Mouse (Mus musculus) layer of hippocampus, adult 8-10 months (tissue): ENCODE data around the gene Ascl5. TPM values are rescaled to one million over a fixed set of nuclear protein-coding genes. Genes with fewer than 3 reads are reported as not detected.

Experiments used
- DNase-seq, 2 experiments: peaks; one replicate each; pipeline ENCODE4 v3.0.0; 2022; ENCODE audit warnings: low spot score in 2 of 2
- total RNA-seq, 4 experiments: library from RNA; stranded (reverse); gene quantifications; 2 replicates each; pipeline ENCODE4 v1.2.4; 2022

Ascl5 gene
- total RNA-seq: not detected

DNA sequence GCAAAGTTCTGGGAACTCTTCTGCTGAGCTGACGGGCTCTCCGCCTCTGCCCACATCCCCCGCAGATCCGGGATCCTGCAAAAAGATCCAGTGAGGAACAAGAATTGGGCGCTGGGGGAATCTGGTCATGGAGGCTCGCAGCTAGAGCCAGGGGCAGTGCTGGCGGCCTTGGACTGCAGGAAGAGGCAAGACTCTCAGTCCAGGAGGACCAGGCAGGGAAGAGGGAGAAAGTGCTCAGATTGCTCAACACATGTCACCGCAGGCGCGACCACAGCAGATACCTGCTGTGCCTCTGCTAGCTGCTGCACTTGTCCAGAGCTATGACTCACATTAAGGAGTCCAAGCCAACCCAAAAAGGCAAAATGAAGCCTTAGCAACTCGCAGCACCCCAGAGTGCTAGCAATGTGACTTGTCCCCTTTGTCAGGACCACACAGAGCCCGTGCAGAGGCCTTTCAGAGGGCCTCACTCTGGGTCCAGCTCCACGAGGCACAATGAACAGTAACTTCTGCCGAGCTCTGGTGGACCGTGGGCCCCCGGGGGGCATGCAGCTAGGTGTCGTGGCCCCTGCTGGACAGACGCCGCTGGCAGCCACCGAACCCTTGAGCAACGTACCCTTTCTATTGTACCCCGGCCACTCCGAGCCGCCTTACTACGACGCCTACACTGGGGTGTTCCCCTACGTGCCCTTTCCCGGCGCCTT lies at the start of gene Ascl5:
TSS of gene Ascl5 (plus strand) at position 493 of the 701 bp plus-strand sequence.
- no peak for DNase-seq

DNA sequence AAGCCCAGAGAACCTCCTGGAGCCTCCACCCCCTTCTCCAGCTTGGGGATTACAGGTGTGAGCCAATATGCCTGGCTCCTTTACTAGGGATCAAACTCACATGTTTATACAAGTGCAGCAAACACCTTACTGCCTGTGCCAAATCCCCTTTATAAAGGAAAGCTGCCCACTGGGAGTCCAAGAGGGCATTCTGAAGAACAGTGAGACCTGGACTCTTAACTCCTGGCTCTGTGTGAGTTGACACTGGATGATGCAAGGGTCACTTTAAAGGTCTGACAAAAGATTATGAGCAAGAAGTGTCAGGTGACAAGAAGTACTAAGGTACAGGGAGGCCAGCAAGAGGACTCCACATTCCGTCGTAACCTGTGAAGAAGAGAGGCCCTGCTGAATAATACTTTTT lies 49.2 kb upstream of the Ascl5 start:
- no peak for DNase-seq

DNA sequence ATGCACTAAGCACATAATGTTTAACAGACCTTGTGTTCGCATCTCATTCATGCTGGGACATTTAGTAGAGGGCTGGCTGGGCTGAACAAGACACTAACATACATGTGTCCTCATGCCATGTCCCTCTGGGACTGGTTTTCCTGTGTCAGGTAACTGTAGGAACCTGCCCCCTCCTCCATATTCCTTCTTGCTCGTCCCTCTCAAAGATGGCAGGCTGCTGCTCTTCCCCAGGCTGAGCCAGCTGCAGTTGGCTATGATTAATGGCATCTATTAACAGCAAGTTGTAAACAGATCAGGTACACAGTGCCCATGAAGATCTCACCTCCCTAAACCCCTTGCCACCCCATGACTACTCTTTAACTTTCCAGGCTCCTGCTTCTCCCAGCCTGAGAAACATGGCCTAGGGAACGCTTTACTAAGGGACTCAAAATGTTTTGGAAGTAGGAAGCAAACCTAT lies 44.3 kb upstream of the Ascl5 start, which contains the start of gene Igfn1:
TSS of gene Igfn1 (minus strand) at position 51 of the 457 bp plus-strand sequence.
- no peak for DNase-seq

GRCm38 (mm10) chr1:136007211-136008158 lies 43.1 kb upstream of the Ascl5 start, which contains the start of gene Tmem9:
TSS of gene Tmem9 (plus strand) at chr1:136008150.
- peak; percentile 29 to 40 for DNase-seq

GRCm38 (mm10) chr1:136008159-136008533 lies 42.5 kb upstream of the Ascl5 start:
- DNase-seq: no peak

GRCm38 (mm10) chr1:136010247-136010646 lies 40.4 kb upstream of the Ascl5 start:
- DNase-seq: no peak

DNA sequence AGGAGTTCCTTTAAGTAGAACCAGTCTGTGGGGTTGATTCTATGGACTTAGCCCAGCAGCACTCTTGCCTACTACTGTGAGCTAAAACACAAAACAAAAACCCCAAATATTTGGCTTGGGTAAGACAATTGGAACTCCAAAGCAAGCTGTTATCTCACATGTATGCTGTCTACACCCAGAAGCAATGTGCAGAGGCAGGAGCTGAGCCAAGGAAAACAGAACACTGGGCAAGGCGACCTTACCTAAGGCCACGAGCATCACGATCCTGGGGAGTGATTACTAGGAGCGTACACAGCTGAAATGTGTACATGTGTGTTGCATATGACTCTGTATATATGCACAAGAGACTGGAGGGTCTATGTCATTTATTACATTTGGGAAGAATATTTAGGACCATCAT lies 37.1 kb upstream of the Ascl5 start:
- DNase-seq: no peak

GRCm38 (mm10) chr1:136014796-136015502 lies 35.7 kb upstream of the Ascl5 start:
- no peak for DNase-seq

DNA sequence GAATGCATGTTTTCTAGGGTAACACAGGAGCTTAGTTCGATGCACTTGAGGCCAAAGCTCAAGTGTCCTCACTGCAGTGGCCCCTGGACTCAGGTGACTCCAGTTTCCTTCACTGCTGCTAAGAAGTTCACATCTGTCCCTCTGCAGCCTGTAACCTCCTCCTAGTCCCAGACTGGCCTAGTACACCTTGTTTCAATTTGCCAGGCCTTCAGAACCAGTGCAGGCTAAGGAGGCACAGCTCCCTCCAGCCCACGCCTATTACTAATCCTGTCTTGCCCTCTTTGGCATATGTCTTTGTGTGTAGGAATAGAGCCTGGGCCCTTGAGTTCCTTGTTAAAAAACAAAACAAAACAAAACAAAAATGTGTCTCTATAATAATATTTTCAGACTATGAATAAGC lies 33.3 kb upstream of the Ascl5 start:
- no peak for DNase-seq

DNA sequence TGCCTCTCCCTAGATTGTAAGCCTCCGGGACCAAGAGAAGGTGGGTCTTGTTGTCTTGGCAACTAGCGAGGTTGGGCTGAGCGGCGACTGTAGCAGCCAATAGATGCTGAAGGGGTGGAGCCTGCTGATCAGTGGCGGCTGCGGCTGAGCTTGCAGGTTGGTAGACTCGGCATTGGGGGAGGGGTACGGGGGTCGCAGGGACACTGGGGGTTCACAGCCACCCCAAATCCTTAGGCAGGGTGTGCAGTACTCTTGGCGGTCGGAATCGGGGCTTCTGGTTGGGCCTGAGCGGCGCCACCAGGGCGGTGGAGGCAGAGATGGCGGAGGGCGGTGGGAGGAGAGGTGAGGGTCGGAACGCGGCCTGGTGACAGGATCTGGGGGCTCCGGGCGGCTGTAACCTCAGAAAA lies 32.7 kb upstream of the Ascl5 start:
- peak; percentile 93 for DNase-seq

- DNase-seq: no peak
These were observed 32.0 kb upstream of the Ascl5 start for GRCm38 (mm10) chr1:136018390-136019189.

DNA sequence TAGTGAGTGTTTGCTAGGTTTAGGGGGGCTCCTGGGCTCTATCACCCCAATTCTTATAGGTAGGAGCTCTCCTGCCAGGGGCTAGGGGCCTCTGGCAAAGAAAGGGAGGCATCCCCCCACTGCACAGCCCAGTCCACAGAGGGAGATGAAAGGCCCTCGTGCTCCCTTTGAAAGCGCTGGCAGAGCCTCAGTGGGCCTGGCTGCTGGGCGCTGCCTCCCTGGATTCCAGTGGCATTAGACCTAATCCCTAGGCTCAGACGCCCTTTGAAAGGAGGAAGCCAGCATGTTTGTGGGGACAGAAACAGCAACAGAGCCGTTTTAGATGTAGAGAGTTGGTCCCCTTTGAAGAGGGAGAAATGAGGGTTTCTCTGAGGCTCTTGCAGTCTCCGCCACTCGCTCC lies 20.4 kb upstream of the Ascl5 start:
- no peak for DNase-seq

GRCm38 (mm10) chr1:136031697-136032096 lies 18.9 kb upstream of the Ascl5 start:
- no peak for DNase-seq

DNA sequence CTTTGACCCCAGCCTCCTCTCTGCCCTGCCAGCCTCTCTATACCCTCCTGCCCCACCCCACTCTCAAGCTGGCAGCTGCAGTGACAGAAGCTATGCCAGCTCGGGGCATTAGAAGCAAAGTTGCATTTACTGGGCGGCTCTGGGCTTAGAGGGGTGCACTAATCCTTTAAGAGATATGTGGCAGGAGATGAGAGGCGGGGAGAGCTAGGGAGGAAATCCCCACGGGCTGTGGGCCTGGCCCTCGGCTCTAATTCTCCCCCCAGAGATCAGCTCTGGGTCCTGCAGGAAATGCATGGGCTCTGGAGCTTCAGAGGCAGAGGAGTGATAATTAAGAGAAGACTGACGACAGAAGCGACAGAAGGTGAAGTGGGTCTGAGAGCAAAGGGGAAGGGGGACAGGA lies 17.6 kb upstream of the Ascl5 start:
- DNase-seq: no peak

DNA sequence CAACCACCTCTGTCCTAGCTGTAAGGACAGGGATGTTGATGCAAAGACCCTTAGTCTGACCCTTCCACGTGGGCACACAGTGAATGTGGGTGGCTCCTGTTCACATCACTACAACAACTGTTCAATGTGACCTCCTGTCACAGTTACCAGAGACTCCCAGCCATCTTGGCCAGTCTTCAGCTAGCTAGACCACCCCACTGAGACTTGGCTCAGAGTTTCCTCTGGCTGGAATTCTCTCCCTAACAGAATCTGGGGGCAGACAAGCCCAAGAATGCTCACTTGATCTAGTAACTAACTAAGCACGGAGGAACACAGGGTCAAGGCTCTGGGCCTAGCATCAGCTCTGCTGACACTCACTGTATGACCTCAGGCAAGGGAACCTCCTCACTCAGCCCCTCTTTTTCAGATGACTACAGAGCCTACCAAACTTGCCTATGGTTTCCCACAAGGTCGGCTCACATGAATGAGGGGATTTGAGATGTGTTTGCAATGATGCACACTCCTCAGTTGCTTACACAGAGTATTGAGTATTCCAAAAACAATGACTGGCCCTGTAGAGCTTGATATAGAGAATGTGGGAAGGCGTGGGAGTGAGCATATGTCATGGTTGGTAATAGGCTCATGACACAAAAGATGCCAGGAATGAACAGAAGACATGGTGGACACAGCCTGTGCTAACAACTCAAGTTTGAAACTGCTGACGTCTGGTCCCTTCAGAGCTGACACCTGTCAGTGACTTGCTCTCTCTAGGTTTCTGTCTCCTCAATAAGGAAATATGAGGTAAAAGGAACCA lies 11.7 kb upstream of the Ascl5 start:
- DNase-seq: peak in 1 of 2 experiments; percentile 54

GRCm38 (mm10) chr1:136040452-136040851 lies 10.2 kb upstream of the Ascl5 start:
- DNase-seq: no peak

DNA sequence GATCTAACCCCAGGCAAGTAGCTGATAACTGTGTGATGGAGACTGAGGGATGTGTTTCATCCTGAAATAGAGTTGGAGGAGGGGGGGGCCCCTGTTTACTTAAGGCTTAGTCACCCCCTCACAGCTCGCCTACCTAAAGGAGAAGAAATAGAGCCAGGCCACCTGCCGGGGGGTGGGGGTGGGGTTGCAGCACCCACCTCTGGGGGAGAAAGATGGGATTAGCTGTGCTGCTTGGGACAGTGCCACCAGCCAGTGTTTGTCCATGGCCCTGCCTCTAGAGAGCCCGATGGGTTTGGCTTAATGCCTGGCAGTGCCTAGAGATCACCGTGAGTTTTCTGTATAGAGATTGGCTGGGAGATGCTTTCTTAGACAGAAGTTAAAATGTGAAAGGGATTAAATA lies 9.7 kb upstream of the Ascl5 start:
- DNase-seq: no peak

GRCm38 (mm10) chr1:136045774-136046173 lies 4.8 kb upstream of the Ascl5 start:
- peak in 1 of 2 experiments; percentile 66 for DNase-seq

DNA sequence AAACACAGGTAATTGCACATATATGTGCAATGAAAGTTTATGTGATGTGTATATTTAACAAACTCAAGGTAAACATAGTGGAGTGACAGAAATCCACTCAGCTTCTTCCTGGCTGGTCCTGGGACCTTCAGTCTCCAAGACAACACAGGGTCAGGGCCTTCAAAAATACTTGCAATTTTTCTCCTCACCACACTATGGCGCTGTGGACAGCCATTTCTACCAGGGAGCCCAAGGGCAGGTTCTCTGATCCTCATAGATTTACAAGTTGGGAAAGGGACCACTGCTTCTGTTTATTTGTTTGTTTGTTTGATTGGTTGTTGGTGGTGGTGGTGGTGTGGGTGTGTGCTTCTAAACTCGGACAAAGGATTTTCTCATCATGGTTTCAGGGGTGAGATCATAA lies 3.2 kb upstream of the Ascl5 start:
- DNase-seq: no peak

DNA sequence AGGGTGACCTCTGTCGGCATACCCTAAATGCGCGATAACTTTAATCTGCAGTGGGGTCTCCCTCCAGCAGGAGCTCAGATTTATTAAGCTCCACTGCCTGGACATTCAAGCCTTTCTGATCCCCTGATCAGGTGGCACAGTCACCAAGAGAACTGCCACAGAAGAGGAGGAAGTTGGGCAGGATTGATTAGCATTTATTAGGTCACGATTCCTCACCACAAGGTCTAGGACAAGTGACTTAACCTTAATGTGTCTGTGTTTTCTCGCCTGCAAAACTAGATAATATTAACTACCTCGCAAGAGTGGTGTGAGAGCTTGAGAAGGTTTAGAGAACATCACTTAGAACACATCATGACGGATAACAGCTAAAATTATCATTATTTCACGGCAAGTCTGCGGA lies 2.7 kb upstream of the Ascl5 start:
- no peak for DNase-seq
